Mouse (Mus musculus) urinary bladder, postnatal 36 days (tissue): ENCODE measurements around the gene Hnrnpdl.
A peak's percentile ranks its signal among the peaks of the same experiment; 100 is the strongest.

Experiments used
- DNase-seq, 2 experiments: peaks; one replicate each; pipeline ENCODE4 v3.0.0; 2022; ENCODE audit warnings: low spot score in 2 of 2, mixed read lengths in 1 of 2

Hnrnpdl gene

GRCm38 (mm10) chr5:100047143-100047640, 7.7 kb upstream of the Hnrnpdl start:
- DNase-seq, result no peak

DNA sequence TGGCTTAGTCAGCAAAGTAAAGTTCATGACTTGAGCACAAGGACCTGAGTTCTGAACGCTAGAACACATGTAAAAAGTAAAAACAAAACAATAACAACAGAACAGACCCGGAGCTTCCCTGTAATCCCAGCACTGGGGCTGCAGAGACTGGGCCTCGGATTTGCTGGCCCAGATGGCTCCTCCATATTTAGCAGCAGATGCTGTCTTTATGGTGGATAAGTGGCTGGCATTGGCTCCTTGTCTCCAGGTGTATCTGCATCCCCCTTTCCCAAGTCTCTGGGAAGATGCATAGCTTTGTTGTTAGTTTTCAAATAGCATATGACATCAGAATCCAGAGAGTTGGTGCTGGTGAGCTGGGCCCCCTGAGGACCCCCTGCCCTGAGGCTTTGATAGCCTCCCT, 6.6 kb upstream of the Hnrnpdl start:
- no peak for DNase-seq

GRCm38 (mm10) chr5:100044621-100045020, 5.2 kb upstream of the Hnrnpdl start:
- no peak for DNase-seq

DNA sequence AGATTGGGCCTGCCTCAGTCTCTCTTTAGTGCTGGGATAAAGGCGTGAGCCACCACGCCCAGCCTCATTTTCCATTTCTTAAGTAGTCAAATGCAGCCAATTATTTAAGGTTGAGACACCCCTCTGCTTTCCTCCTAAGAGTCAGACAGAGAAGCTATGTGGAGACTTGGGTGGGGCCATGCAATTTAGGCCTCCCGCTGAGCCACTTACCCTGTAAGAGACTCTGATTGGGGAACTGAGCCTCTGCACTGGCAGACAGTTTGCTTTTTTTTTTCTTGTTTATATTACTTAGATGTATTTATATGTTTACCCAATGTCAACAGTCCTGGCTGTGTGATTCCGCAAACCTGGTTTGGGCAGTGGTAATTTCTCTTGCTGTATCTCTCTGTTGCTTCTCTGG, 4.6 kb upstream of the Hnrnpdl start:
- no peak for DNase-seq

GRCm38 (mm10) chr5:100043361-100043760, 3.9 kb upstream of the Hnrnpdl start:
- DNase-seq, result peak in 1 of 2 experiments; percentile 20

DNA sequence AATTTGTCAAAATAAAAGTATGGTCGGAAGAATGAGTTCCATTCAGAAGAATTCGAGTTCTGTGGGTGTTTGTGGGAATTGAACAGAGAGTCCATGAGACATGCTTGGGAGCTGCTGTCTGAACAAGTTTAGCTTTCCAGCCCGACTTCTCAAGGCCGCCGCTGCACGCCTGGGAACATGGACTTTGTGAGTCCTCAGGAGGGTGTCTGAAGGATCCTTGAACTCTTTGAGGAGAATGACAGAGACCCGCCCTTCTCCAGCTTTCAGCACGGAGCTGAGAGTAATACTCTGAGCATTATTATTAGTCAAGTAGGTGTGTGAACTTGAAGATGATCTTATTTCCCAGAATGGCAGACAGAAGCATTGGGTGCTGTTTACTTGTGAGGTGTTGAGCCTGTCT, 3.0 kb upstream of the Hnrnpdl start:
- no peak for DNase-seq

DNA sequence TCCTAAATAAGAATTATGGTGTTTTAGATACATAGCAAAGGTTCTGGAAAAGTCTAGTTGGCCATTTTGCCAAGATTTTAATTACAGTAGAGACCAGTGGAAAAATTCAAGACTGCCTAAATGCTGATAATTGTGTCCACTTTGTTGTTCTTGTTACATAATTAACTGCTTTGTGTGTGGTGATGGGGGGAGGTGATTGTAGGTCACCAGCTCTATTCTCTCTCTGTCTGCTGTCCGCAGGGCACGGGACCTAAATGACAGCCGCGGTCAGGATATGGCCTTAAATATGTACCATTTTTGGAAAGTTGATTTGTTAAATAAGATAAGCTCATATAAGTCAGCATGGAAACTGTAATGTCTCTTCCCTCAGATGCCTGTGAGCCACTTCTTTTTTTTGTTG, 1.8 kb upstream of the Hnrnpdl start:
- DNase-seq, result no peak

- peak; percentile 6 to 17 for DNase-seq
Observed at GRCm38 (mm10) chr5:100040281-100040784, 869 bp upstream of the Hnrnpdl start.

GRCm38 (mm10) chr5:100038714-100039601, 506 bp downstream of the Hnrnpdl start:
- DNase-seq, result peak; percentile 93 to 95

GRCm38 (mm10) chr5:100037965-100038713, 1.3 kb downstream of the Hnrnpdl start:
- DNase-seq, result peak; percentile 85 to 89

GRCm38 (mm10) chr5:100036681-100037080, 2.8 kb downstream of the Hnrnpdl start:
- peak in 1 of 2 experiments; percentile 9 for DNase-seq

GRCm38 (mm10) chr5:100035950-100036349, 3.5 kb downstream of the Hnrnpdl start:
- no peak for DNase-seq

DNA sequence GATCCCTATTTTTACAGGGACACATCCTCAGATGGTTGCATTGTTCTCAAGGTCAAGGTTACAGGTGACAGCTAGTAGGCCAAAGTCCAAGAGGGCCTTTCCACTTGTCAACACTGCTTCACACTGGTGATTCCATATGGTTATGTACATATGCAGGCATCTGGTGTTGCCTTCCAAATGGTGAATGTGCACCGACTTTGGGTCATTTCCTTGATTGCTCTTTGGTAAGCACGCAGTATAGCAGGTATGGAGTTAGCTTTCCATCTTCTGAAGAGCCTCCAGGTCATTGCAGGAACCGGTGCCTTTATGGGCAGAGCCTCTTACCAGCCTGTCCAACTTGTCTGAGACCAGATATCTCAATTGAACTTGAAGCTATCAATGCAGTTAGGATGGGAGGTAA, 6.8 kb downstream of the Hnrnpdl start:
- no peak for DNase-seq

DNA sequence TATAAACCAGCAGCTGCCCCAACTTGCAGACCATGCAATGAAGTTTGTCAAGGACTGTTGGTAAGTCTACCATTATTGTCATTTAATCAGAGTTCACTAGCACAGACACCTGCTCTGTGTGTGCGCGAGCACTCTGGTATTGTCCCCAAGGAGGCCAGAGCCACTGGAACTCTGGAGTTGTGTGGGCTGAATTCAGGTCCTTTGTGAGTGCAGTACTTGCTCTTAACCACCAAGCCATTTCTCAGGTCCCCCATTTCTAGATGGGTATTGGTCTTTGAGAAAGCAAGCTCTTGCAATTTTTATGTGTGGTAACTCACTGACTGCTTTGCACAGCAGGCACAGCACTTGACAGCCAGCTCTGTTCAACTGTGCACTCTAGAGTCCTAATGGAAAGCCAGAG, 7.4 kb downstream of the Hnrnpdl start:
- DNase-seq, result no peak

DNA sequence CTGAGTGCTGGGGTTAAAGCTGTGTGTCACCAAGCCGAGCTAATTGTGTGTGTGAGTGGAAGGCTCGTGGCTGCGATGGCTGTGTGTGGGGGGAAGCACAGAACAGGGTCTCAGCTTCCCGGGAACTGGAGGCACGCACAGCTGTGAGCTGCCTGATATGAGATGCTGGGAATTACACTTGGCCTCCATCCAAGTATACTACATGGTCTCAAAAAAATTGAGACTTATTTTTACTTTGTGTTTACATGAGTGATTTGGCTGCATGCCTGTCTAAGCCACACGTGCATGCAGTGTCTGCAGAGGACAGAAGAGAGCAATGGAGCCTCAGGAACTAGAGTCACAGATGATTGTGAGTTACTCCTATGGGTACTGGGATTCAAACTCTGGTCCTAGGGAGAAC, 9.4 kb downstream of the Hnrnpdl start:
- DNase-seq, result no peak

DNA sequence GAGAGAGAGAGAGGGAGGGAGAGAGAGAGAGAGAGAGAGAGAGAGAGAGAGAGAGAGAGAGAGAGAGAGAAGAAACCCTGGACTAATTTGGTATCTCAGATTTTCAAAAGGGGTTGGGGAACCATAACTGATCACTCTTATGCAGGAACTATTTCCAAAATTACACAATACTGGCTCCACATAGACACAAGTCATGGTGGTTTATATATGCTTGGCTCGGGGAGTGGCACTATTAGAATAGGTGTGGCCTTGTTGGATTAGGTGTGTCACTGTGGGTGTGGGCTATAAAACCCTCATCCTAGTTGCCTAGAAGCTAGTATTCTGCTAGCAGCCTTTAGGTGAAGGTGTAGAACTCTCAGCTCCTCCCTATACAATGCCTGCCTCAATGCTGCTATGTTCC, 14.6 kb downstream of the Hnrnpdl start:
- DNase-seq, result no peak

DNA sequence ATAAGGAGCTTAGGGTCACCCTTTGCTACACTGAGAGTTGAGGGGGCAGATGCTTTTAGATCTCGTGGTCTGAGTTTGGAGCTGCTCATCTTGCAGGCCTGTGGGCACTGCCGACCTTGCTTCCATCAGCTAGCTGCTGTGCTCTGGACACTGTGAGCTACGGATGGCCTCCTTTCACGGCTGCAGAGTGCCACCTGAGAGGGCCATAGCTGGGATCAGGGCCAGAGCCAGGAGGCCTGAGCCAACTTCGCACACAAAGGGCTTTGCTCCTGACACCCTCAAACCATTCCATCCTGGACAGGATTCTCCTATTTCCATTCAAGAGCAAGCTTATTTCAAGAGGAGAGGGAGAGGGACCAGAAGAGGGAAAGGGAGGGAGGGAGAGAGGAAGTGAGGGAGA, 15.1 kb downstream of the Hnrnpdl start:
- DNase-seq, result no peak

DNA sequence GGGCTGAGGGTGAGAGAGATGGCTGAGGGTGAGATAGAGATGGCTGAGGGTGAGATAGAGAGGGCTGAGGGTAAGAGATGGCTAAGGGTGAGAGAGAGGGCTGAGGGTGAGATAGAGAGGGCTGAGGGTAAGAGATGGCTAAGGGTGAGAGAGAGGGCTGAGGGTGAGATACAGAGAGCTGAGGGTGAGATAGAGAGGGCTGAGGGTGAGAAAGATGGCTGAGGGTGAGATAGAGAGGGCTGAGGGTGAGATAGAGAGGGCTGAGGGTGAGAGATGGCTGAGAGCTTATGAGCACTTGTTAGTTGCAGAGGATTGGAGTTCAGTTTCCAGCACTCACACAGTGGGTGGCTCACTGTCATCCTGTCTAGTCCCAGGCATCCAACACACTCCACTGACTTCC, 19.4 kb downstream of the Hnrnpdl start:
- no peak for DNase-seq

DNA sequence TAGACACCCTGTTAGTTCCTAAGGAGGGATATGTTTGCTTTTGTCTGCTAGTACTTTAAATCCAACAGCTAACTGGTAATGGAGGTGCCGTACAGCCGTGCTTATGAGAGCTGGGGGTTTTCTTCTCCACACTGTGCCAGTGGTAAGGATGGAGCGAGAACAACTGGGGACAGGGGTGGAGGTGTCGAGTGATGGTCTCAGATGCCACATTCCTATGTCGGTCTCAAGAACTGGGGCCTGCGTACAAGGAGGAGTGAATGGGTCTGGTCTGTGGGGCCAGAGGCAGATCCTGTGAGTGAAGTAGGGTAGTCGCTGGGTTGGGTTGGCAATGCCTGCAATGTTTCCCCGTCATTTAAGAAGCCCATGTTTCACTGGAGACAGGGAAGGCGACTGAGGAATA, 26.9 kb downstream of the Hnrnpdl start:
- no peak for DNase-seq

- no peak for DNase-seq
Observed at GRCm38 (mm10) chr5:100008485-100008884, 31.0 kb downstream of the Hnrnpdl start.

GRCm38 (mm10) chr5:100007040-100007375, 32.5 kb downstream of the Hnrnpdl start:
- DNase-seq, result no peak

DNA sequence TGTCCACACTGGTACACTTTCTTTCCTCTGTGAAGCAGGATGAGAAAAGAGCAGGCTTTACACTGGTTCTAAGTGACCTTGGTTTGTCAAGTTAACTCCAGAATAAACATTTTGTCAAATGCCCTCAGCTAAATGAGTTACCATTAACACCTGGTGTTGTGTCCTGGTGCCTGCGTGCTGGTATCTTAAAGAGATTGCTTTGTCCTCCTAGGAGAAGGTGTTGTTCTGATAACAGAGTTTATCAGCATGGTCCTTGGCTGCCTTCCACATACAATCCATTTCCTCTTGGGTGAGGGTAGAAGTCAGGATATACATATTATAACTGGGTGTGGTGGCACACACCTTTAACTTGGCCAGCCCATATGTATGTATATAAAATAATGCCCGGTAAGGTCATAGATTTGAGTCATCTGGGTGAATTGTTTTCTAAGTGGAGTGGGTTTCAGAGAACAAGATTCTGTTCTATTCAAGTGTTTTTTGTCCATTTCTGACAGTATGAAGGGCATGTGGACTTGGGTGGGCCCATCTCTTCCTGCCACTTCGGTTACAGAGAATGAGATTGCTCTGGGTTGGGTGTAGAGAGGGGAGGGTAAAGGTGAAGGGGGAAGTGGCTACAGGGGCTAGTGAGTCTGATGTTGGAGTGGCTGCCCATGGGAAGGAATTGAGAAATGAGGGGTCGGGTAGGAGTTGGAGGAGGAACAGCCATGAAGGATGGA, 33.0 kb downstream of the Hnrnpdl start:
- no peak for DNase-seq
